Mouse (Mus musculus) thymus, postnatal 4 days (tissue): ENCODE measurements at regions not wholly inside any gene's neighbourhood (a gene's known extent, or its start where the extent isn't known, plus 50 kb on each side); places are given as distances from the start of the nearest gene placed in this dataset.
A peak's percentile ranks its signal among the peaks of the same experiment; 100 is the strongest.
"Not testable (repeated sequence)": the region's sequence is repeated elsewhere in the genome, so short reads cannot be mapped to it uniquely, and the experiment has no call there.

Experiments used
- DNase-seq: peaks from one replicate; pipeline ENCODE4 v3.0.0; 2021

- DNase-seq = no peak
These were observed 194.4 kb upstream of the Ppp6c start for GRCm38 (mm10) chr2:39420696-39421095.

- no peak for DNase-seq
These were observed 174.1 kb upstream of the Ppp6c start for GRCm38 (mm10) chr2:39400336-39400735.

- DNase-seq = peak; percentile 7
These were observed 173.3 kb upstream of the Ppp6c start for GRCm38 (mm10) chr2:39399523-39399922.

- no peak for DNase-seq
These were observed 168.4 kb upstream of the Ppp6c start for GRCm38 (mm10) chr2:39394643-39395042.

- DNase-seq = no peak
These were observed 151.0 kb upstream of the Ppp6c start for GRCm38 (mm10) chr2:39377264-39377663.

- DNase-seq = peak; percentile 93
These were observed 147.0 kb upstream of the Ppp6c start for GRCm38 (mm10) chr2:39373068-39373779.

- no peak for DNase-seq
These were observed 118.0 kb upstream of the Ppp6c start for GRCm38 (mm10) chr2:39344207-39344606.

- no peak for DNase-seq
These were observed 114.2 kb upstream of the Ppp6c start for GRCm38 (mm10) chr2:39340406-39340805.

- DNase-seq = no peak
These were observed 112.8 kb upstream of the Ppp6c start for GRCm38 (mm10) chr2:39338832-39339649.

GRCm38 (mm10) chr2:39337524-39337923, 111.3 kb upstream of the Ppp6c start:
- DNase-seq = no peak

- DNase-seq = peak; percentile 62
These were observed 99.7 kb upstream of the Ppp6c start for GRCm38 (mm10) chr2:39325715-39326493.

GRCm38 (mm10) chr2:39325122-39325521, 98.9 kb upstream of the Ppp6c start:
- DNase-seq = not testable (repeated sequence)

- DNase-seq = no peak
These were observed 73.6 kb upstream of the Ppp6c start for GRCm38 (mm10) chr2:39299798-39300382.

GRCm38 (mm10) chr2:39299290-39299689, 73.0 kb upstream of the Ppp6c start:
- DNase-seq = no peak

GRCm38 (mm10) chr2:39295435-39295834, 69.2 kb upstream of the Ppp6c start:
- no peak for DNase-seq

- no peak for DNase-seq
These were observed 52.0 kb upstream of the Ppp6c start for GRCm38 (mm10) chr2:39278218-39278617.
